Mouse (Mus musculus) CH12.LX (cell line): ENCODE measurements around the gene Mmp14. TPM values are rescaled to one million over a fixed set of nuclear protein-coding genes. Genes with fewer than 3 reads are reported as not detected.
A peak's percentile ranks its signal among the peaks of the same experiment; 100 is the strongest.

Experiments used
- DNase-seq: peaks from one replicate; pipeline ENCODE4 v3.0.0-alpha.2; 2013; ENCODE audit errors: extremely low read depth
- H3K27ac ChIP-seq: 2 replicates; pipeline ENCODE4 v1.5.1; 2012; ENCODE audit warnings: low read depth, mild to moderate bottlenecking, control low read depth, moderate library complexity; ENCODE audit not compliant: insufficient read depth
- H3K27me3 ChIP-seq: replicated peaks from 2 replicates; pipeline ENCODE3; 2012; ENCODE audit warnings: inconsistent platforms
- H3K36me3 ChIP-seq, 2 experiments: replicated peaks in 1 of 2; 2 replicates each; pipeline versions ENCODE3 to v1.6.1; 2012; ENCODE audit warnings: inconsistent platforms in 1 of 2, low read length in 1 of 2, mild to moderate bottlenecking in 1 of 2, mixed read lengths in 1 of 2, moderate library complexity in 1 of 2; ENCODE audit not compliant: control insufficient read depth in 1 of 2, insufficient read depth in 1 of 2
- H3K4me1 ChIP-seq, 2 experiments: 2 replicates each; pipeline ENCODE4 v1.6.1; 2012; ENCODE audit warnings: inconsistent platforms in 1 of 2, moderate library complexity in 1 of 2; ENCODE audit not compliant: insufficient read depth in 2 of 2, control insufficient read depth in 1 of 2
- H3K4me2 ChIP-seq: 2 replicates; pipeline ENCODE4 v1.6.1; 2012; ENCODE audit warnings: low read depth, mild to moderate bottlenecking, control low read depth; ENCODE audit not compliant: poor library complexity, insufficient read depth, severe bottlenecking
- H3K4me3 ChIP-seq, 3 experiments: fragments of 150-350 bp in 1 of 3; sonication (generic) in 1 of 3; replicated peaks in 1 of 3; 2 replicates each; pipeline versions ENCODE3 to v1.5.1; 2011 to 2012; ENCODE audit warnings: low read depth in 2 of 3, low read length in 2 of 3, mild to moderate bottlenecking in 2 of 3, moderate library complexity in 2 of 3, control low read depth in 1 of 3, improper control_type of control experiment in 1 of 3, inconsistent platforms in 1 of 3, mixed read lengths in 1 of 3; ENCODE audit not compliant: poor library complexity in 1 of 3
- H3K79me2 ChIP-seq: replicated peaks from 2 replicates; pipeline ENCODE4 v1.6.1; 2012; ENCODE audit warnings: mild to moderate bottlenecking, moderate library complexity; ENCODE audit not compliant: control insufficient read depth, poor library complexity, insufficient read depth, severe bottlenecking; ENCODE audit errors: extremely low read depth
- H3K9ac ChIP-seq: 2 replicates; pipeline ENCODE4 v1.6.1; 2012; ENCODE audit warnings: low read depth, mild to moderate bottlenecking, control low read depth, moderate library complexity; ENCODE audit not compliant: insufficient read depth
- H3K9me3 ChIP-seq: replicated peaks from 2 replicates; pipeline ENCODE3; 2012; ENCODE audit warnings: low read length, inconsistent platforms, mixed read lengths
- BHLHE40 ChIP-seq: IDR thresholded peaks from 2 replicates; pipeline ENCODE4 v1.6.1; 2011; ENCODE audit warnings: mild to moderate bottlenecking, low read depth, low read length, improper control_type of control experiment
- CHD2 ChIP-seq: IDR thresholded peaks from 2 replicates; pipeline ENCODE4 v1.6.1; 2011; ENCODE audit warnings: low read length, improper control_type of control experiment
- CTCF ChIP-seq, 2 experiments: IDR thresholded peaks in 1 of 2; conservative IDR thresholded peaks in 1 of 2; 2 replicates each; pipeline ENCODE4 v1.5.1; 2011 to 2012; ENCODE audit warnings: low read depth in 2 of 2, low read length in 2 of 2, improper control_type of control experiment in 1 of 2, inconsistent platforms in 1 of 2, mild to moderate bottlenecking in 1 of 2, moderate library complexity in 1 of 2
- E2F4 ChIP-seq: IDR thresholded peaks from 2 replicates; pipeline ENCODE4 v1.6.1; 2011; ENCODE audit warnings: low read depth, low read length, improper control_type of control experiment; ENCODE audit not compliant: insufficient replicate concordance
- ELF1 ChIP-seq: IDR thresholded peaks from 2 replicates; pipeline ENCODE4 v1.6.1; 2014; ENCODE audit warnings: low read depth, mild to moderate bottlenecking, inconsistent platforms, low read length, improper control_type of control experiment
- ETS1 ChIP-seq: conservative IDR thresholded peaks from 2 replicates; pipeline ENCODE4 v1.6.1; 2012; ENCODE audit warnings: low read depth, mild to moderate bottlenecking, inconsistent platforms, low read length, improper control_type of control experiment, moderate library complexity
- GABPA ChIP-seq: IDR thresholded peaks from 2 replicates; pipeline ENCODE4 v1.6.1; 2012; ENCODE audit warnings: low read depth, low read length, improper control_type of control experiment, inconsistent platforms; ENCODE audit not compliant: insufficient replicate concordance
- HCFC1 ChIP-seq: IDR thresholded peaks from 2 replicates; pipeline ENCODE4 v1.6.1; 2012; ENCODE audit warnings: low read depth, mild to moderate bottlenecking, inconsistent platforms, low read length, improper control_type of control experiment
- IRF4 ChIP-seq: IDR thresholded peaks from 2 replicates; pipeline ENCODE4 v1.6.1; 2014; ENCODE audit warnings: low read depth, mild to moderate bottlenecking, inconsistent platforms, low read length, improper control_type of control experiment
- JUN ChIP-seq: IDR thresholded peaks from 2 replicates; pipeline ENCODE4 v1.6.1; 2011; ENCODE audit warnings: low read depth, mild to moderate bottlenecking, low read length, improper control_type of control experiment, moderate library complexity; ENCODE audit not compliant: insufficient read depth
- JUND ChIP-seq: conservative IDR thresholded peaks from 2 replicates; pipeline ENCODE4 v1.6.1; 2011; ENCODE audit warnings: low read depth, low read length, improper control_type of control experiment
- MAX ChIP-seq: IDR thresholded peaks from 2 replicates; pipeline ENCODE4 v1.6.1; 2011; ENCODE audit warnings: low read length, improper control_type of control experiment
- MXI1 ChIP-seq: IDR thresholded peaks from 2 replicates; pipeline ENCODE4 v1.6.1; 2011; ENCODE audit warnings: mild to moderate bottlenecking, low read depth, low read length, improper control_type of control experiment
- MYC ChIP-seq: IDR thresholded peaks from 2 replicates; pipeline ENCODE4 v1.6.1; 2011; ENCODE audit warnings: low read depth, mild to moderate bottlenecking, improper control_type of control experiment, low read length
- NRF1 ChIP-seq: IDR thresholded peaks from 2 replicates; pipeline ENCODE4 v1.6.1; 2014; ENCODE audit warnings: low read depth, mild to moderate bottlenecking, inconsistent platforms, low read length, improper control_type of control experiment, moderate library complexity
- POLR2A ChIP-seq: IDR thresholded peaks from 2 replicates; pipeline ENCODE4 v1.6.1; 2011; ENCODE audit warnings: low read depth, mild to moderate bottlenecking, improper control_type of control experiment, low read length
- RCOR1 ChIP-seq: conservative IDR thresholded peaks from 2 replicates; pipeline ENCODE4 v1.6.1; 2012; ENCODE audit warnings: low read depth, mild to moderate bottlenecking, inconsistent platforms, low read length, improper control_type of control experiment
- SIN3A ChIP-seq: IDR thresholded peaks from 2 replicates; pipeline ENCODE4 v1.6.1; 2012; ENCODE audit warnings: low read length, improper control_type of control experiment, inconsistent platforms
- SMC3 ChIP-seq: IDR thresholded peaks from 2 replicates; pipeline ENCODE4 v1.6.1; 2011; ENCODE audit warnings: low read depth, low read length, improper control_type of control experiment
- TBP ChIP-seq: conservative IDR thresholded peaks from 2 replicates; pipeline ENCODE4 v1.6.1; 2011; ENCODE audit warnings: low read depth, low read length, improper control_type of control experiment
- TCF12 ChIP-seq: IDR thresholded peaks from 2 replicates; pipeline ENCODE4 v1.6.1; 2014; ENCODE audit warnings: low read depth, mild to moderate bottlenecking, inconsistent platforms, low read length, improper control_type of control experiment
- UBTF ChIP-seq: IDR thresholded peaks from 2 replicates; pipeline ENCODE4 v1.6.1; 2012; ENCODE audit warnings: low read depth, mild to moderate bottlenecking, inconsistent platforms, low read length, improper control_type of control experiment, moderate library complexity
- USF1 ChIP-seq: IDR thresholded peaks from 2 replicates; pipeline ENCODE4 v1.6.1; 2014; ENCODE audit warnings: low read depth, mild to moderate bottlenecking, inconsistent platforms, low read length, improper control_type of control experiment
- USF2 ChIP-seq: conservative IDR thresholded peaks from 2 replicates; pipeline ENCODE4 v1.6.1; 2011; ENCODE audit warnings: low read depth, low read length, improper control_type of control experiment
- ZC3H11A ChIP-seq: IDR thresholded peaks from 2 replicates; pipeline ENCODE4 v1.6.1; 2012; ENCODE audit warnings: low read depth, mild to moderate bottlenecking, inconsistent platforms, low read length, improper control_type of control experiment
- dilution Hi-C: fragments of 300-500 bp; cut with MboI; formaldehyde crosslinking; loops from 2 replicates; pipeline ENCODE4 v1.14.3; 2020; ENCODE audit warnings: low sequenced_read_pairs; ENCODE audit not compliant: extremely low pct_unique_long_range_greater_than_20kb, extremely low pct_ligation_motif_present
- in situ Hi-C: fragments of 300-500 bp; cut with MboI; formaldehyde crosslinking; loops from 3 replicates; pipeline ENCODE4 v1.14.3; 2019; ENCODE audit warnings: low sequenced_read_pairs, low pct_ligation_motif_present, low pct_unique_long_range_greater_than_20kb, mixed read lengths
- polyA plus RNA-seq: library from polyadenylated mRNA; unstranded; fragments of >175 nt; gene quantifications from 2 replicates; pipeline ENCODE4 v1.2.1, GENCODE M21; 2012; ENCODE audit warnings: low read depth; ENCODE audit not compliant: insufficient read length
- total RNA-seq, 2 experiments: library from RNA; depleted of rRNA; stranded (reverse); fragments of 300-350 nt in 1 of 2; fragments of >200 nt in 1 of 2; gene quantifications; 2 replicates each; pipeline ENCODE4 v1.2.3; 2012 to 2014

Mmp14 gene
- total and polyA plus RNA-seq, 3 experiments, result 0.08 TPM; not detected in 1

DNA sequence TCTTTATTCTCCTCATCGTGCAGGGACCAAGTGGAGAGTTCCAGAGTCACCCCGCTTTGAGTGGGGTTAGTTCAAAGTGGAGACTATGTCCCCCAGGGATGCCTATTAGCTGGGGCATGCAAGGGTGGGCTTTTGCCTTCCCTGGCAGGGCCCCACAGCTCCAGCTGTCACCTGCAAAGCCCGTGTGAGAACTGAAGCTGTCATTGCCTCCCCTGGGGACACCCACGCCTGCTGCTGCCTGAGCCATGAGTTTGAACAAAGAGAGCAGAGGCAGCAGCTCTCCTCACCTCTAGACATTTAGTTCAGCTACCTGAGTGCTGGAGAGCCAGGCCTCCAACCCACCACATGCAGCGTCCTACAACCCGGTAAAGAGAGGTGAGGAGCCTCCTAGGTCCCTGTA is 49.3 kb downstream of the Mmp14 start:
- in situ Hi-C loops, result no loop called here

GRCm38 (mm10) chr14:54481402-54481801 is 50.0 kb downstream of the Mmp14 start:
- Histone ChIP-seq H3K9me3 (no peaks in the 10 kb centered on the region), H3K4me1 (peaks cover 14 to 35% of the 10 kb centered on the region in 2 experiments), H3K27ac (no peak overlapping the region), H3K27me3 (no peaks in the 10 kb centered on the region), H3K4me3 (peak overlapping the region in 1 of 3 experiments; percentile 18), H3K4me2 (no peak overlapping the region), H3K79me2 (no peaks in the 10 kb centered on the region), H3K9ac (no peak overlapping the region), H3K36me3 (no peaks in the 10 kb centered on the region)
- dilution Hi-C loops, result no loop called here
- TF ChIP-seq CTCF (conservative IDR thresholded peaks at IDR 0.05 in 1 of 2, IDR thresholded peaks at IDR 0.05 in 1 of 2; ENCODE audit: low read depth in 2 of 2, low read length in 2 of 2) (no peak), TCF12 (no peak), CHD2 (no peak), HCFC1 (no peak), GABPA (no peak), E2F4 (no peak), USF2 (no peak), ZC3H11A (no peak), ELF1 (no peak), POLR2A (no peak), BHLHE40 (no peak)
- in situ Hi-C loops, result no loop called here
- DNase-seq, result no peak

More for the DNA sequence above, 49.3 kb downstream of the Mmp14 start:
- Histone ChIP-seq H3K4me3 (no peak overlapping the region), H3K36me3 (no peaks in the 10 kb centered on the region)
- no peak for TF ChIP-seq MXI1
- TF ChIP-seq NRF1, result no peak
- no peak for TF ChIP-seq CHD2
- TF ChIP-seq BHLHE40, result peak; percentile 54; the same call in 1 of the 2 replicates
- TF ChIP-seq, all 38 proteins: peak for 1
- Histone ChIP-seq H3K9me3 (no peaks in the 10 kb centered on the region), H3K9ac (no peak overlapping the region), H3K4me1 (peaks cover 17 to 38% of the 10 kb centered on the region in 2 experiments), H3K4me2 (no peak overlapping the region), H3K27me3 (no peaks in the 10 kb centered on the region), H3K27ac (no peak overlapping the region), H3K79me2 (no peaks in the 10 kb centered on the region)
- dilution Hi-C loops, result no loop called here
- no peak for DNase-seq

GRCm38 (mm10) chr14:54482498-54482897 is 51.1 kb downstream of the Mmp14 start:
- Histone ChIP-seq H3K4me2 (no peak overlapping the region), H3K4me3 (no peak overlapping the region), H3K9me3 (no peaks in the 10 kb centered on the region), H3K27ac (no peak overlapping the region), H3K27me3 (no peaks in the 10 kb centered on the region), H3K9ac (no peak overlapping the region), H3K79me2 (no peaks in the 10 kb centered on the region), H3K4me1 (peaks cover 14 to 24% of the 10 kb centered on the region in 2 experiments), H3K36me3 (no peaks in the 10 kb centered on the region)
- in situ Hi-C loops, result no loop called here
- dilution Hi-C loops, result no loop called here
- peak; percentile 62 for DNase-seq
- TF ChIP-seq MXI1, result 0 out of 2 replicates have a peak, but pooled peaks have one; percentile 24
- TF ChIP-seq ELF1, result peak; percentile 22; the same call in 1 of the 2 replicates
- no peak for TF ChIP-seq JUN
- TF ChIP-seq USF1, result no peak
- no peak for TF ChIP-seq CHD2
- TF ChIP-seq TBP, result no peak
- TF ChIP-seq GABPA, result no peak
- no peak for TF ChIP-seq E2F4
- TF ChIP-seq UBTF, result no peak
- TF ChIP-seq SIN3A, result no peak
- no peak for TF ChIP-seq RCOR1
- TF ChIP-seq TCF12, result no peak
- TF ChIP-seq SMC3, result peak; percentile 48; the same call in 1 of the 2 replicates
- no peak for TF ChIP-seq IRF4
- peak; percentile 80; the same call in 1 of the 2 replicates for TF ChIP-seq MYC
- no peak for TF ChIP-seq ETS1
- no peak for TF ChIP-seq POLR2A
- peak; percentile 62; the same call in 1 of the 2 replicates for TF ChIP-seq MAX
- no peak for TF ChIP-seq JUND
